In the genomic region with DNA sequence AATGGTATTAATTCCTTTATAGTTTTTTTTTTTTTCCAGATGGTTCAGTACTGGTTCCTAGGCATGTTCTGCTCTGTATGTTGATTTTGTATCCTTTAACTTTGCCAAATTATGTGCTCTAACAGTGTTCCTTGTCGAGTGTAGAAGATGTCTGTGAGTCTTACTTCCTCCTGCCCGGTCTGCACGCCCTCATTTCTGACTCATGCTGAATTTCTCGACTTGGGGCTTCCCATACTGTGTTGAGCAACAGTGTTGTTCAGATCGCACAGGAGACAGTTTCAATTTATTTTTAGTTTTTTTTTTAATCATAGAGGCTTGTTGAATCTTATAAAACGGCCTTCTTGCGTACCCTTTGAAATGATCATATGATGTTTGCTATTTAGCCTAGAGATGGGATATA, we compare ENCODE assay signal across 20 mouse cellular contexts. TPM values are rescaled to one million over a fixed set of nuclear protein-coding genes. Genes with fewer than 3 reads are reported as not detected.
DNase-seq lines count a peak whose midpoint lies in the region; ATAC-seq lines count a peak whose summit lies in the region.
"Had no signal": no experiment of that assay in that cellular context is flagged by ENCODE, and none has a peak within 500 bp of the region (broad histone marks: within the 10 kb centered on the region; RNA-seq: fewer than 3 reads in every experiment).

No protein-coding gene starts in this region.

- no peaks in the 10 kb centered on the region for H3K36me3 ChIP-seq in hindbrain, embryonic 12.5 days
- H3K36me3 ChIP-seq: kidney, embryonic 15.5 days; limb, embryonic 13.5 days; lung, embryonic 15.5 days; neural tube, embryonic 12.5 days had no signal

- H3K4me2 ChIP-seq in hindbrain, embryonic 12.5 days (replicated peaks): no peak overlapping the region
- H3K4me2 ChIP-seq: kidney, embryonic 15.5 days; limb, embryonic 13.5 days; lung, embryonic 15.5 days; neural tube, embryonic 12.5 days had no signal

- H3K9me3 ChIP-seq in hindbrain, embryonic 12.5 days (replicated peaks): no peaks in the 10 kb centered on the region
- H3K9me3 ChIP-seq: kidney, embryonic 15.5 days; limb, embryonic 13.5 days; lung, embryonic 15.5 days; neural tube, embryonic 12.5 days had no signal

- no peak overlapping the region for H3K27ac ChIP-seq in hindbrain, embryonic 12.5 days
- H3K27ac ChIP-seq: kidney, embryonic 15.5 days; layer of hippocampus, adult 2 months; limb, embryonic 13.5 days; lung, embryonic 15.5 days; neural tube, embryonic 12.5 days had no signal

- no peaks in the 10 kb centered on the region for H3K4me1 ChIP-seq in hindbrain, embryonic 12.5 days
- H3K4me1 ChIP-seq: kidney, embryonic 15.5 days; limb, embryonic 13.5 days; lung, embryonic 15.5 days; neural tube, embryonic 12.5 days had no signal

- 84% methylated on average over 7 of the region's 7 CpGs for WGBS in hindbrain, embryonic 12.5 days

- H3K4me3 ChIP-seq in hindbrain, embryonic 12.5 days: no peak overlapping the region
- H3K4me3 ChIP-seq: kidney, embryonic 15.5 days; layer of hippocampus, adult 2 months; limb, embryonic 13.5 days; lung, embryonic 15.5 days; neural tube, embryonic 12.5 days had no signal

- no peaks in the 10 kb centered on the region for H3K27me3 ChIP-seq in hindbrain, embryonic 12.5 days
- H3K27me3 ChIP-seq: kidney, embryonic 15.5 days; limb, embryonic 13.5 days; lung, embryonic 15.5 days; neural tube, embryonic 12.5 days had no signal

- no peak overlapping the region for H3K9ac ChIP-seq in hindbrain, embryonic 12.5 days
- H3K9ac ChIP-seq: kidney, embryonic 15.5 days; limb, embryonic 13.5 days; lung, embryonic 15.5 days; neural tube, embryonic 12.5 days had no signal

- peak; percentile 64 for ATAC-seq in CD4-positive, CD25-positive, alpha-beta regulatory T cell, adult 4 months
- ATAC-seq in hindbrain, embryonic 12.5 days (ENCODE audit: low FRiP score): no peak
- ATAC-seq in inflammation-experienced regulatory T-cells, adult 6 months: no peak
- ATAC-seq: forebrain, embryonic 16.5 days had no signal

- DNase-seq in right cerebral cortex, postnatal 25 days: peak; percentile 17
- DNase-seq in right cerebral cortex, postnatal 36 days (ENCODE audit: low spot score in 2 of 2): no peak
- DNase-seq in fibroblast of lung, adult 2 months (ENCODE audit: low read depth): peak; percentile 64
- DNase-seq in monocyte, adult 2 months (ENCODE audit: low read depth in 1 of 2, low spot score in 2 of 2): peak; percentile 51 to 65
- no peak for DNase-seq in ovary, postnatal 36 days (ENCODE audit: low spot score)
- DNase-seq: adrenal gland, postnatal 14 days; cerebellum, adult 9-10 months; heart, postnatal 14 days; midbrain, embryonic 14.5 days; thymus, adult 2 months had no signal

RNA-seq across cellular contexts. Expression of a gene that starts 26.7 kb away (rescaled TPM):
- not detected for polyA plus RNA-seq in CD4-positive, CD25-positive, alpha-beta regulatory T cell, adult 4 months (2017; shearing (Covaris generic))
- polyA plus RNA-seq in hindbrain, embryonic 12.5 days (2016; fragmentation: Nextera tagmentation; extraction: Ambion mirVana): not detected in 2 replicates
- under 1 TPM in 1 of 3 experiments, not detected in 2; 0.87 TPM for polyA plus RNA-seq in inflammation-experienced regulatory T-cells, adult 6 months (2017; shearing (Covaris generic))
- polyA plus RNA-seq: forebrain, embryonic 16.5 days; kidney, embryonic 15.5 days; limb, embryonic 13.5 days; lung, embryonic 15.5 days; midbrain, embryonic 14.5 days; neural tube, embryonic 12.5 days; stomach, embryonic 14.5 days had no signal

RNA-seq across cellular contexts. Expression of a gene that starts 26.7 kb away (rescaled TPM):
- under 1 TPM; 0.56 to 0.70 TPM for polyA plus RNA-seq in CD4-positive, CD25-positive, alpha-beta regulatory T cell, adult 4 months (2017; shearing (Covaris generic))
- polyA plus RNA-seq in hindbrain, embryonic 12.5 days (2016; fragmentation: Nextera tagmentation; extraction: Ambion mirVana): 0.83 and 0.97 TPM in 2 replicates
- 1 to 10 TPM in 2 of 3 experiments, under 1 TPM in 1; 0.09 to 1.2 (median 1.1) TPM for polyA plus RNA-seq in inflammation-experienced regulatory T-cells, adult 6 months (2017; shearing (Covaris generic))

RNA-seq across cellular contexts. Expression of a gene that starts 40.2 kb away (rescaled TPM):
- not detected for polyA plus RNA-seq in CD4-positive, CD25-positive, alpha-beta regulatory T cell, adult 4 months (2017; shearing (Covaris generic))
- 0.08 TPM in 1 of 2 replicates, not detected in the other for polyA plus RNA-seq in hindbrain, embryonic 12.5 days (2016; fragmentation: Nextera tagmentation; extraction: Ambion mirVana)
- 1 to 10 TPM in 1 of 3 experiments, not detected in 2; 1.1 TPM for polyA plus RNA-seq in inflammation-experienced regulatory T-cells, adult 6 months (2017; shearing (Covaris generic))
- polyA plus RNA-seq: forebrain, embryonic 16.5 days; limb, embryonic 13.5 days; neural tube, embryonic 12.5 days; stomach, embryonic 14.5 days had no signal

Comparison
In these comparisons a context has a peak if more than half of its experiments do, and no peak if none do; other contexts are left out.
1. DNase-seq: peak in right cerebral cortex, postnatal 25 days (single experiment), fibroblast of lung, adult 2 months (single experiment) and monocyte, adult 2 months (2 of 2); none in right cerebral cortex, postnatal 36 days (0 of 2) and ovary, postnatal 36 days (single experiment).